Mouse (Mus musculus) urinary bladder, postnatal 0 days (tissue): ENCODE results near the gene Frmpd1. TPM values are rescaled to one million over a fixed set of nuclear protein-coding genes. Genes with fewer than 3 reads are reported as not detected.

Source experiments
- polyA plus RNA-seq: library from polyadenylated mRNA; unstranded; fragments of >200 nt; fragmentation: Nextera tagmentation; extraction: Ambion mirVana; gene quantifications from 2 replicates; pipeline ENCODE4 v1.2.1, GENCODE M21; 2015

The Frmpd1 gene
- 0.04 TPM in 1 of 2 replicates, not detected in the other for polyA plus RNA-seq

DNA sequence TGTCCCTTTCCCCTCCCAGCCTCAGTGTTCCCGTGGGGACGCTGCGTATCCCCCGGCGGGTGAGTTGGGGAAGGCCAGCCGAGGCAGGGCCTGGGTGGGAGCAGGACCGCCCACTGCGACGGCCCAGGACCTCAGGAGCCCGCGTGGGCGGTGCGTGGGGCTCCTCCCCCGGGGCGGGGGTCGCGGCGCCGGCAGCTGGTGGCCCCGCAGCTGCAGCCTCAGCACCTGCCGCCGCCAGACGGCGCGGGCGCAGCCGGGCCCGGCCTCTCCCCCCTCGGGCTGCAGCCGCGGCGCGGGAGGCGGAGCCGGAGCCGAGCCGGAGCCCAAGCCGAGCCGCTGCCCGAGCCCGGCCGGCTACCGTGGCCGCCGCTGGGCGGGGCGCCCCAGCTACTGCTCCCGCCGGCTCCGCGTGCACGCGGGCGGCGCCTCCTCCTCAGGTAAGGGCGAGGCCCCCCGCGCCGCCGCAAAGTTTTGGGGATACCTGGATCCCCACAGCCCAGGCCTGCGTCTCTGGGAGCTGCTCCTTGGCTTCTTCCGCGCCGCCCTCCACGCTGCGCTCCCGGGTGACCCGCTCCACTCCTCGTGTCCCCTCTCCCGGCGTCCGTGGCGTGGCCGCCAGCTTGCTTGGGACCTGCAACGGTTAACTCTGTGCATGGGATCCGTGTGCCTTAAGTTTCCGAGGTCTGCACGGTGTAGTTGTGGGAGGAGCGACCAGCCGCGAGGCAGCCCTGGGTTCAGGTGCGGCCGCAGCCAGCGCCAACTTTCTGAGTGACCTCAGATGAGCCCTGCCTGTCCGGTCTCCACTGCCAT lies at the start of gene Frmpd1:
Gene Frmpd1, plus strand, starts transcription at position 355 of the 810 bp plus-strand sequence.

DNA sequence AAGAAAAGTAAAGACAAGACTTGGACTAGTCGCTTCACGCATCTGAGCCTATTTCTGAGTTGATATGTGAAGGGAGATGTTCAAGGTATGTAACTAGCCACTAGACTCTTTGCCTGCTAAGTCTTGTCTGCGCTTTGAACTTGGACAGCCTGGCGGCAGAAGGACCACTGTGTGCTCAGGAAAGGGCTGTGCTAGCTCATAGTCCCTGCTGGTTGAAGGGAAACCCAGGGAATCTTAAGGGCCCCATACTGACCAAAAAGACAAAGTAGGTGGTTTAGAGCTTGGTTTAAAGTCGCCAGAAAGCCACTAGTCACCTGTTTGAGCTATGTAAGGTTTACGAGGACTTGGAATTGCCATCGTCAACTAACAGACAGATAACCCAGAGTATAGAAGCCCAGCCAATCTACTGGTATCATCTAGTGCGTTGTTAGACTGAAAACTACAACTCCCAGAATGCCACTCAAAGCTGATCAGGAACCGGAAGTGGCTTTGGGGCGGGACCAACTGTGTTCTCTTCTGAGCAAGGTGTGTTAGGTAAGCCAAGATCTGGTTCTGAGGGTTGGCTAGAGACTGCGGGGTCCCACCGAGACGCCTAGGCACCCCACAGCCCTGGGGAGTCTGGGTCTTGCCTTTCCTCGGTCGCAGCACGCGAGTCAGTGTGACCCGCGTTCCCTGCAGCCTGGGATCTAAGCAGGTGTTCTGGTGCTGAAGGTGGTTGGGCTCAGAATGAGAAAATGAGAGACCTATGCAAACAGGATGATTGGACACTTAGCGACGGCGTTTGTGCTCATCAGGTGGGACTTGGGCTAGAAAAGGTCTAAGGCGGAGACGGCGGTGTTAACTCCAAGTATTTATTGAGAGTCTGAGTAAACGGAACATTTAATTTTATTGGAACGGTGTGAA lies 112.2 kb downstream of the Frmpd1 start, which contains the start of gene Trmt10b:
Gene Trmt10b, plus strand, starts transcription at position 466 of the 903 bp plus-strand sequence.

Other genes starting within 250 kb of the Frmpd1 start
- gene Grhpr, start 203.5 kb upstream of the Frmpd1 start, polyA plus RNA-seq: 40.0 and 44.5 TPM in 2 replicates
- gene Zbtb5, start 172.5 kb upstream of the Frmpd1 start, polyA plus RNA-seq: 6.9 and 7.5 TPM in 2 replicates
- 22.7 and 23.0 TPM in 2 replicates for gene Polr1e, start 166.3 kb upstream of the Frmpd1 start, polyA plus RNA-seq
- 5.9 and 6.1 TPM in 2 replicates for gene Fbxo10, start 100.3 kb upstream of the Frmpd1 start, polyA plus RNA-seq
- 219 and 220 TPM in 2 replicates for gene Tomm5, start 76.8 kb upstream of the Frmpd1 start, polyA plus RNA-seq
- 10.0 and 11.7 TPM in 2 replicates for gene Trmt10b, start 112.3 kb downstream of the Frmpd1 start, polyA plus RNA-seq
- gene Dcaf10, start 157.2 kb downstream of the Frmpd1 start, polyA plus RNA-seq: 9.9 and 11.1 TPM in 2 replicates
- 34.2 and 40.4 TPM in 2 replicates for gene Exosc3, start 157.9 kb downstream of the Frmpd1 start, polyA plus RNA-seq
- gene Slc25a51, start 223.9 kb downstream of the Frmpd1 start, polyA plus RNA-seq: 41.0 and 48.8 TPM in 2 replicates